Mouse (Mus musculus) CH12.LX (cell line): ENCODE measurements around the gene 4930544D05Rik.

Experiments
- CHD1 ChIP-seq: IDR thresholded peaks from 2 replicates; pipeline ENCODE4 v1.6.1; 2012; ENCODE audit warnings: low read depth, low read length, improper control_type of control experiment, inconsistent platforms
- NRF1 ChIP-seq: IDR thresholded peaks from 2 replicates; pipeline ENCODE4 v1.6.1; 2014; ENCODE audit warnings: low read depth, mild to moderate bottlenecking, inconsistent platforms, low read length, improper control_type of control experiment, moderate library complexity
- POLR2A ChIP-seq: IDR thresholded peaks from 2 replicates; pipeline ENCODE4 v1.6.1; 2011; ENCODE audit warnings: low read depth, mild to moderate bottlenecking, improper control_type of control experiment, low read length

DNA sequence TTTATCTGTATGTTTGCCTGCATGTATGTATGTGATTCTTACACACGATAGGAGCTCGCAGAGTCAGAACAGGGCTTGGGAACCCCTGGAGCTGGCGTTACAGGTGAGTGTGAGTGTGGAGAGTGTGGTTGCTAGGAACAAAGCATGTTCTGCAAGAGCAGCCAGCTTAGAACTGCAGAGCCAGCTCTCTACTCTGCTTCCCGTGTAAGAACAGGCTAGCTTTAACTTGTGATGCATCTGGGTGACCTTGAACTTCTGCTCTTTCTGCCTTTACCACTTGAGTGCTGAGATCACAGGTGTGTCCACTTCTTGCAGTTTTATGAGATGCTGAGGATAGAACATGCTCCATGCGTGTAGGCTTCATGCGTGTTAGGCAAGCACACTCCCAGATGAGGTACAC lies 36.7 kb upstream of the 4930544D05Rik start:
- no peak for TF ChIP-seq POLR2A
- TF ChIP-seq NRF1, result no peak
- no peak for TF ChIP-seq CHD1
